ENCODE assay signal across 1 mouse cellular context in genomic region chr11:98809457-98810290, GRCm38 (mm10).
TF ChIP-seq lines count a peak whose summit lies in the region.

No protein-coding gene starts in this region.

TF ChIP-seq in CH12.LX, 34 proteins besides CTCF, POLR2A, EP300 and RAD21:
- TF ChIP-seq CHD1 (IDR thresholded peaks at IDR 0.05; ENCODE audit: low read depth, low read length) (no peak; the same call in 1 of the 2 replicates), SIN3A (IDR thresholded peaks at IDR 0.05; ENCODE audit: low read length) (peak; percentile 70), MAZ (IDR thresholded peaks at IDR 0.05; ENCODE audit: low read depth, low read length) (peak; percentile 88), PAX5 (IDR thresholded peaks at IDR 0.05; ENCODE audit: low read length) (no peak), POLR2AphosphoS2 (IDR thresholded peaks at IDR 0.05; ENCODE audit: low read depth, low read length) (peak; percentile 79; the same call in 1 of the 2 replicates), SMC3 (IDR thresholded peaks at IDR 0.05; ENCODE audit: low read depth, low read length) (no peak), MYC (IDR thresholded peaks at IDR 0.05; ENCODE audit: low read depth, low read length) (peak; percentile 36; the same call in 1 of the 2 replicates), GABPA (IDR thresholded peaks at IDR 0.05; ENCODE audit: insufficient replicate concordance, low read depth, low read length) (no peak), TBP (conservative IDR thresholded peaks at IDR 0.05; ENCODE audit: low read depth, low read length) (no peak), MAX (IDR thresholded peaks at IDR 0.05; ENCODE audit: low read length) (peak; percentile 83), ZKSCAN1 (IDR thresholded peaks at IDR 0.05; ENCODE audit: borderline replicate concordance, low read depth, low read length) (no peak), MAFK (IDR thresholded peaks at IDR 0.05; ENCODE audit: insufficient replicate concordance, low read length) (no peak), KAT2A (IDR thresholded peaks at IDR 0.05; ENCODE audit: insufficient replicate concordance, low read length) (0 out of 2 replicates have a peak, but pooled peaks have one; percentile 14), IRF4 (IDR thresholded peaks at IDR 0.05; ENCODE audit: low read depth, low read length) (peak; percentile 53; the same call in 1 of the 2 replicates), ZNF384 (IDR thresholded peaks at IDR 0.05; ENCODE audit: low read depth, low read length) (no peak), JUND (conservative IDR thresholded peaks at IDR 0.05; ENCODE audit: low read depth, low read length) (no peak), CHD2 (IDR thresholded peaks at IDR 0.05; ENCODE audit: low read length) (peak; percentile 68; the same call in 1 of the 2 replicates), HCFC1 (IDR thresholded peaks at IDR 0.05; ENCODE audit: low read depth, low read length) (peak; percentile 83), ETS1 (conservative IDR thresholded peaks at IDR 0.05; ENCODE audit: low read depth, low read length) (peak; percentile 81), NRF1 (IDR thresholded peaks at IDR 0.05; ENCODE audit: low read depth, low read length) (peak; percentile 61), E2F4 (IDR thresholded peaks at IDR 0.05; ENCODE audit: insufficient replicate concordance, low read depth, low read length) (peak; percentile 65; the same call in 1 of the 2 replicates), UBTF (IDR thresholded peaks at IDR 0.05; ENCODE audit: low read depth, low read length) (0 out of 2 replicates have a peak, but pooled peaks have one; percentile 85), RCOR1 (conservative IDR thresholded peaks at IDR 0.05; ENCODE audit: low read depth, low read length) (no peak), ZC3H11A (IDR thresholded peaks at IDR 0.05; ENCODE audit: low read depth, low read length) (no peak), MEF2A (IDR thresholded peaks at IDR 0.05; ENCODE audit: borderline replicate concordance, low read depth, low read length) (peak; percentile 58; the same call in 1 of the 2 replicates), TCF12 (IDR thresholded peaks at IDR 0.05; ENCODE audit: low read depth, low read length) (peak; percentile 92), USF1 (IDR thresholded peaks at IDR 0.05; ENCODE audit: low read depth, low read length) (no peak), ZMIZ1 (IDR thresholded peaks at IDR 0.05; ENCODE audit: low read depth, low read length) (peak; percentile 98), MXI1 (IDR thresholded peaks at IDR 0.05; ENCODE audit: low read depth, low read length) (peak; percentile 81), USF2 (conservative IDR thresholded peaks at IDR 0.05; ENCODE audit: low read depth, low read length) (no peak), NELFE (IDR thresholded peaks at IDR 0.05; ENCODE audit: low read depth, low read length) (peak; percentile 96), ELF1 (IDR thresholded peaks at IDR 0.05; ENCODE audit: low read depth, low read length) (peak; percentile 76), JUN (IDR thresholded peaks at IDR 0.05; ENCODE audit: insufficient read depth, low read depth, low read length) (peak; percentile 38), BHLHE40 (IDR thresholded peaks at IDR 0.05; ENCODE audit: low read depth, low read length) (peak; percentile 99)
